Mouse (Mus musculus) liver, adult 2 months (tissue): ENCODE measurements at regions not wholly inside any gene's neighbourhood (a gene's known extent, or its start where the extent isn't known, plus 50 kb on each side); places are given as distances from the start of the nearest gene placed in this dataset.
A peak's percentile ranks its signal among the peaks of the same experiment; 100 is the strongest.

Experiments used
- DNase-seq: peaks from one replicate; pipeline ENCODE4 v3.0.0-alpha.2; 2011; ENCODE audit warnings: low read depth, low spot score; ENCODE audit errors: extremely low read depth
- H3K27ac ChIP-seq: fragments of 200-500 bp; replicated peaks from 2 replicates; pipeline ENCODE4 v1.5.1; 2012; ENCODE audit warnings: low read depth, mild to moderate bottlenecking, control low read depth, inconsistent platforms, low read length; ENCODE audit not compliant: insufficient read depth
- H3K27me3 ChIP-seq: fragments of 200-500 bp; 2 replicates; pipeline ENCODE4 v1.6.1; 2012; ENCODE audit warnings: mild to moderate bottlenecking, moderate library complexity, low read length, inconsistent platforms; ENCODE audit not compliant: control insufficient read depth, insufficient read depth
- H3K36me3 ChIP-seq: fragments of 200-500 bp; 2 replicates; pipeline ENCODE4 v1.6.1; 2012; ENCODE audit warnings: low read length, inconsistent platforms; ENCODE audit not compliant: control insufficient read depth, insufficient read depth
- H3K4me1 ChIP-seq: fragments of 200-500 bp; 2 replicates; pipeline ENCODE4 v1.6.1; 2011; ENCODE audit warnings: low read length; ENCODE audit not compliant: control insufficient read depth, insufficient read depth
- H3K4me3 ChIP-seq: fragments of 200-500 bp; 2 replicates; pipeline ENCODE4 v1.5.1; 2011; ENCODE audit warnings: low read depth, mild to moderate bottlenecking, control low read depth, low read length, moderate library complexity; ENCODE audit not compliant: insufficient read depth
- H3K79me2 ChIP-seq: fragments of 200-500 bp; 2 replicates; pipeline ENCODE4 v1.6.1; 2012; ENCODE audit warnings: inconsistent platforms, mild to moderate bottlenecking, low read length, moderate library complexity; ENCODE audit not compliant: control insufficient read depth, insufficient read depth
- H3K9ac ChIP-seq: fragments of 200-500 bp; 2 replicates; pipeline ENCODE4 v1.6.1; 2012; ENCODE audit warnings: low read depth, mild to moderate bottlenecking, control low read depth, inconsistent platforms, low read length
- CTCF ChIP-seq: fragments of 200-500 bp; IDR thresholded peaks from 2 replicates; pipeline ENCODE4 v1.5.1; 2011; ENCODE audit warnings: low read depth, low read length, control low read depth
- POLR2A ChIP-seq: fragments of 200-500 bp; IDR thresholded peaks from 2 replicates; pipeline ENCODE4 v1.6.1; 2011; ENCODE audit warnings: low read length, control low read depth; ENCODE audit not compliant: insufficient read depth; ENCODE audit errors: extremely low read depth
- WGBS: fragments of 180-500 bp; shearing (Covaris S2); methylation state at CpG from one replicate; pipeline ENCODE4 v1.1.7; 2018; 5-methylcytosine and 5-hydroxymethylcytosine counted together

DNA sequence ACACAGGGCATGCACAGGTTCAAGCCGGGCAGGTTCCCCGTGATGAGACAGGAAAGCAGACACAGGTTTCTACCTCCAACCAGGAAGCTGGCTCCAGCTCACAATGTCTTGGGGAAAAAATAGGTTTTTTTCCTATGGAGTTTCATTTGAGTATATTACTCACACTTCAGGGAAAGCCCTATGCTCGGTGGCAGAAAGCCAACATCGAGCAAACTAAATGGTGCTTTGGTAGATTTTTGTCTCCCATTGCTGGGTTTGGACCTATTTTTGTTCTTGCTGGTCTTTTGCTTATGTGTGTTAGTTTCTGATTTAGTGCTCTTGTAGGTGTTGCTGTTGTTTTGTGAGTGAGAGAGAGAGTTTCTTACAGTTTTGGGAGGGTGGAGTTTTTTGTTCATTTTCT, 160.9 kb downstream of the Rps12 start:
- no peak overlapping the region for H3K27ac ChIP-seq
- no peaks in the 10 kb centered on the region for H3K36me3 ChIP-seq
- 86% methylated on average over 4 of the region's 4 CpGs for WGBS
- TF ChIP-seq POLR2A, result no peak
- TF ChIP-seq CTCF, result no peak
- no peak for DNase-seq
- no peaks in the 10 kb centered on the region for H3K79me2 ChIP-seq
- H3K27me3 ChIP-seq, result no peaks in the 10 kb centered on the region
- no peaks in the 10 kb centered on the region for H3K4me1 ChIP-seq
- H3K4me3 ChIP-seq, result no peak overlapping the region
- H3K9ac ChIP-seq, result no peak overlapping the region

DNA sequence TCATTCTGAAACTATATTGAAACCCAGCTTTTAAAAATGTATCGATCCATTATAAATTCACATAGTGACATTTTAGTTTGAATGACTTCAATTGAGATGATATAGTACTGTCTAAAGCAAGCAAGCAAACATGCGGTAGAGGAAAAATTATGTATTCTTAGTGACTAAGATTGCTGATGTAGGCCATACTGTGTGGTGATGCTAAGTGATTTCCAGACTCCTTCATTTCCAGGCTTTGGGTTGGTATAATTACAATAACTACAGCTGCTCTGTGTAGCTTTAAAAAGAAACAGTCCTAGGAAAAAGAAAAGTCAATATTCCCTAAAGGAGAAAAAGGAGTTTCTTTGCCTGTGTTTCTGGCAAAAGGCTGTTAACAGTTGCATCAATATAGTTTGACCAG, 175.0 kb downstream of the Rps12 start:
- H3K9ac ChIP-seq, result no peak overlapping the region
- H3K27ac ChIP-seq, result no peak overlapping the region
- H3K27me3 ChIP-seq, result no peaks in the 10 kb centered on the region
- no peaks in the 10 kb centered on the region for H3K36me3 ChIP-seq
- no peak overlapping the region for H3K4me3 ChIP-seq
- TF ChIP-seq CTCF, result no peak
- no peak for TF ChIP-seq POLR2A
- no peaks in the 10 kb centered on the region for H3K4me1 ChIP-seq
- no peaks in the 10 kb centered on the region for H3K79me2 ChIP-seq
- DNase-seq, result no peak
- 94% methylated on average over 2 of the region's 2 CpGs for WGBS

DNA sequence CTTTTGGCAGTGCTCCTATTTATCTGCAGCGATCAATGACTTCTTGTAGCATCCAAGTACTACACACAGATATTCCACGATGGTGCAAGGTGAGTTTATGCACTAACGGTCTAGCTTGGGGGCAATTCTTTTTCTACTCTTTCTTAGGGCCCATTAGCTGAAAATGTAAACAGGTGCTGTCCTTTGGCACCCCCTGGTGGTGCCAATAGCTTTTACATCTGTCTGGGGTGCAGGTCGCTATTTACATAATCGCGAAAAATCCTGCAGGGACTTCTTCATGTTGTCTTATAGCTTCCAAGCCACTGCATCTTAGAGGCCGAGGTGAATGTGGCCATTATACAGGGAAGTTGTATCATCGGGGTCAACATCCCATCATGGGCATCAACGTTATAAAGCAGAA, 175.9 kb downstream of the Rps12 start:
- WGBS, result 33% methylated on average over 9 of the region's 9 CpGs
- Histone ChIP-seq H3K4me3 (no peak overlapping the region), H3K27ac (no peak overlapping the region), H3K27me3 (no peaks in the 10 kb centered on the region), H3K79me2 (no peaks in the 10 kb centered on the region), H3K9ac (no peak overlapping the region), H3K4me1 (no peaks in the 10 kb centered on the region), H3K36me3 (no peaks in the 10 kb centered on the region)
- peak; percentile 33 for DNase-seq
- TF ChIP-seq POLR2A (no peak), CTCF (peak; percentile 56; the same call in 1 of the 2 replicates)

- H3K4me1 ChIP-seq, result no peaks in the 10 kb centered on the region
- DNase-seq, result no peak
- 85% methylated on average over 6 of the region's 6 CpGs for WGBS
Measured at GRCm38 (mm10) chr10:23610485-23610884, 176.6 kb downstream of the Rps12 start.

DNA sequence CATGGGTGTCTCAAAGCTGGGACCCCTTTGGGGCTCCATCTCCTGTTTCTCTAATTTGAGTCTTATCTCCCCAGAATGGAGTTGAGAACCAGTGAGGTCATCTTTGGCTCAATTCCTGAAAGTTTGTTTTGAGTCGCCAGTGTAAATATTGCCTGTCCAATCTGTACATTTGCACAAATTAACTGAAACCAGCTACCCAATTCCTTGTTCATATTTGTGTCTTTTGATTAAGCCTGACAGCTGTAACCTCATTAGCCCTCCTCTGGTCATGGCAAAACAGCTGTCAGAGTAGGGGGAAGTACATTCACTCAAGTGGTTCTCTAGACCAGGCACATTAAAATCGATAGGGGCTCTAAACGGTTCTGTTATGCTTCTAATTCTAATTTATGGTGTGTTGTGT, 177.0 kb downstream of the Rps12 start:
- Histone ChIP-seq H3K36me3 (no peaks in the 10 kb centered on the region), H3K79me2 (no peaks in the 10 kb centered on the region), H3K4me3 (no peak overlapping the region), H3K9ac (no peak overlapping the region), H3K27me3 (no peaks in the 10 kb centered on the region), H3K4me1 (no peaks in the 10 kb centered on the region), H3K27ac (no peak overlapping the region)
- WGBS, result 60% methylated on average over 3 of the region's 3 CpGs
- TF ChIP-seq CTCF (no peak), POLR2A (no peak)
- peak; percentile 6 for DNase-seq

More at GRCm38 (mm10) chr10:23610485-23610884, 176.6 kb downstream of the Rps12 start:
- Histone ChIP-seq H3K4me3 (no peak overlapping the region), H3K79me2 (no peaks in the 10 kb centered on the region), H3K36me3 (no peaks in the 10 kb centered on the region), H3K9ac (no peak overlapping the region), H3K27me3 (no peaks in the 10 kb centered on the region), H3K27ac (no peak overlapping the region)
- TF ChIP-seq CTCF (no peak), POLR2A (no peak)

DNA sequence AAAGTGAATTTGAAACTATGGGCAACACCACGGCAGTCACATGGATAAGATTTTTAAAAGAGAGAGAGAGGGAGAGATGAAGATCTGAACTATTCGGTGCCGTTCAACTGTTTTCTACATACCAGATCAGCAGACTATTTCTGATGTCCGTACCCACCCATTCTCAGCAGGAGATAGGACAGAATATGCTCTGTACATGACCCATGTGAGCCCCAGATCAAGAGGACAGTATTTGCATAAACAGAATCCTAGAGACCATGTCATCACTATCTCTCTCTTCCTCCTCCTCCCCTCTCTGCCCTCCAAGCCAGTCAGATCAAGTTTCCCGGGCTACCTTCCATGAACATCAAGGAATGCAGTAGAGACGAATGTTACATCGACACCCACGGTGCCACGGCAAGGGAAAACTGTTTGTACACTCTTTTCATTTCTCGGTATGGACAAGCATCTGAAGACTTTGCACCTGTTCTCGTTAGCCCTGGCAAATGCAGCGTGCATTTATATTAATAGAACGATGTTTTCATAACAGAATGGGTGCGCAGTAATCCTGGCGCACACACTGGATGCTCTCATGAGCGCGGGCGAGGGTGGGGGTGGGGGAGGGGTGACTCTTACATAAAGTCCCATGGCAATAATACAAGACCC, 177.7 kb downstream of the Rps12 start:
- Histone ChIP-seq H3K4me3 (no peak overlapping the region), H3K36me3 (no peaks in the 10 kb centered on the region), H3K4me1 (no peaks in the 10 kb centered on the region), H3K9ac (no peak overlapping the region), H3K27me3 (no peaks in the 10 kb centered on the region), H3K27ac (no peak overlapping the region), H3K79me2 (no peaks in the 10 kb centered on the region)
- 82% methylated on average over 18 of the region's 18 CpGs for WGBS
- TF ChIP-seq CTCF, result no peak
- no peak for TF ChIP-seq POLR2A
- DNase-seq, result no peak
